Comparison of ENCODE assay signal across 12 mouse cellular contexts in the genomic region with DNA sequence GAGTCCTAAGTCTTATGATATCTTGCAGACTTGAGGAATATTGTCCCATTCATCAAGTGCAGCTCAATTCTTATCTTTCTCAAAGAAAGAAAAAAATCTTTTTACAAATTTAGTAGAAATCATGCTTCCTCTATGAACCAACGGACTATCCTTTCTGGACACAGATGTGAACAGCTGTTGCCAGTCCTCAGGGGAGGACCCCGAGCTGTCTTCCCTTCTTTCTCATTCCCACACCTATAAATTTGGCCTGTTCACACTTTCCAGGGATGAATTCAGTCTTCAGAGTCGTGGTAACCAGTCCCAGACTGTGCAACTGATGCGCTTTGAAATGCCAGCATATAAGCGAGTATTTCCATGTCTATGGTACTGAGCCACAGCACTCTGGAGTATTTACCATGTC.
"Had no signal": no experiment of that assay in that cellular context is flagged by ENCODE, and none has a peak within 500 bp of the region (broad histone marks: within the 10 kb centered on the region; RNA-seq: fewer than 3 reads in every experiment).

No protein-coding gene starts in this region.

- H3K4me1 ChIP-seq: limb, embryonic 15.5 days; liver, embryonic 12.5 days; lung, embryonic 15.5 days; neural tube, embryonic 15.5 days had no signal

- DNase-seq: layer of hippocampus, adult 9-11 months; layer of hippocampus, postnatal 36 days; right cerebral cortex, adult 18-20 months; right cerebral cortex, postnatal 25 days; thymus, postnatal 36 days had no signal

- ATAC-seq: intestine, postnatal 0 days; liver, embryonic 12.5 days; midbrain, embryonic 13.5 days had no signal

- H3K27ac ChIP-seq: limb, embryonic 15.5 days; liver, embryonic 12.5 days; lung, embryonic 15.5 days; midbrain, embryonic 13.5 days; neural tube, embryonic 15.5 days had no signal

- H3K9ac ChIP-seq: limb, embryonic 15.5 days; liver, embryonic 12.5 days; lung, embryonic 15.5 days; midbrain, embryonic 13.5 days; neural tube, embryonic 15.5 days had no signal

- H3K27me3 ChIP-seq: limb, embryonic 15.5 days; liver, embryonic 12.5 days; lung, embryonic 15.5 days; midbrain, embryonic 13.5 days; neural tube, embryonic 15.5 days had no signal

- H3K36me3 ChIP-seq: limb, embryonic 15.5 days; liver, embryonic 12.5 days; lung, embryonic 15.5 days; midbrain, embryonic 13.5 days; neural tube, embryonic 15.5 days had no signal

- H3K9me3 ChIP-seq: limb, embryonic 15.5 days; liver, embryonic 12.5 days; lung, embryonic 15.5 days; midbrain, embryonic 13.5 days; neural tube, embryonic 15.5 days had no signal

- H3K4me2 ChIP-seq: limb, embryonic 15.5 days; liver, embryonic 12.5 days; lung, embryonic 15.5 days; midbrain, embryonic 13.5 days; neural tube, embryonic 15.5 days had no signal

- H3K4me3 ChIP-seq: limb, embryonic 15.5 days; liver, embryonic 12.5 days; lung, embryonic 15.5 days; midbrain, embryonic 13.5 days; myocyte; neural tube, embryonic 15.5 days had no signal
